In the genomic region with DNA sequence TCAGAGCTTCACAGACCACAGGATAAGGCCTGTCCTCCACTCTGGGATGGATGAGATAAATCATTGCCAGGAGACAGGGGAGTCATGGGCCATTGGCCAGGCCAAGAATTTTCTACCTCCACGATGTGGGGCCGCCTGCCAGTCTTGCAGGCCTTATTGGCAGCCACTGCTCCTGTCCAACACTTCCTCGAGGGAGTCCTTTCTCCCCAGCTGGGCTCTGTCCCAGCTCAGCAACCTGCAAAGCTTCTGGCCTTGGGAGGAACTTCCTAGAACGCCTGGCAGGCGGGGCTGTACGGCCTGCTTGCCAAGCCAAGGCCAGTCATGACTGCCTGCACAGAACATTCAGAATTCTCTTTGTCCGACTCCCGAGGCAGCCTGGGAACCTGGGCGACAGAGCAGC, we compare ENCODE assay signal across 8 mouse cellular contexts. TPM values are rescaled to one million over a fixed set of nuclear protein-coding genes. Genes with fewer than 3 reads are reported as not detected.
A peak's percentile ranks its signal among the peaks of the same experiment; 100 is the strongest.
DNase-seq lines count a peak whose midpoint lies in the region; ATAC-seq and TF ChIP-seq lines count a peak whose summit lies in the region.
"Had no signal": no experiment of that assay in that cellular context is flagged by ENCODE, and none has a peak within 500 bp of the region (broad histone marks: within the 10 kb centered on the region; RNA-seq: fewer than 3 reads in every experiment).

No protein-coding gene starts in this region.

- WGBS in intestine, embryonic 15.5 days, result 53% methylated on average over 9 of the region's 9 CpGs
- WGBS in stomach, postnatal 0 days, result 27% methylated on average over 9 of the region's 9 CpGs

- intact Hi-C loops in gastrocnemius, postnatal 36 days (cut with DNase I), result no loop called here

- no peaks in the 10 kb centered on the region for H3K36me3 ChIP-seq in intestine, embryonic 15.5 days
- H3K36me3 ChIP-seq in stomach, postnatal 0 days (ENCODE audit: control insufficient read depth, insufficient read depth, low read length), result no peaks in the 10 kb centered on the region
- H3K36me3 ChIP-seq: neural tube, embryonic 12.5 days had no signal

- TF ChIP-seq EP300 in stomach, postnatal 0 days (optimal IDR thresholded peaks at IDR 0.05), result no peak

- no peak overlapping the region for H3K27ac ChIP-seq in intestine, embryonic 15.5 days
- H3K27ac ChIP-seq in stomach, postnatal 0 days (replicated peaks), result no peak overlapping the region
- H3K27ac ChIP-seq: neural tube, embryonic 12.5 days had no signal

- no peaks in the 10 kb centered on the region for H3K27me3 ChIP-seq in intestine, embryonic 15.5 days (replicated peaks)
- H3K27me3 ChIP-seq in stomach, postnatal 0 days (ENCODE audit: control insufficient read depth, insufficient read depth, low read length), result no peaks in the 10 kb centered on the region
- H3K27me3 ChIP-seq: neural tube, embryonic 12.5 days had no signal

- no peak overlapping the region for H3K4me2 ChIP-seq in intestine, embryonic 15.5 days (replicated peaks)
- H3K4me2 ChIP-seq in stomach, postnatal 0 days (replicated peaks; ENCODE audit: low read depth), result no peak overlapping the region
- H3K4me2 ChIP-seq: neural tube, embryonic 12.5 days had no signal

- H3K9me3 ChIP-seq in intestine, embryonic 15.5 days, result no peaks in the 10 kb centered on the region
- H3K9me3 ChIP-seq in stomach, postnatal 0 days (ENCODE audit: control insufficient read depth, low read length), result no peaks in the 10 kb centered on the region
- H3K9me3 ChIP-seq: neural tube, embryonic 12.5 days had no signal

- peak; percentile 44 for ATAC-seq in intestine, embryonic 15.5 days
- peak; percentile 52; the same call in 1 of the 2 replicates for ATAC-seq in stomach, postnatal 0 days (ENCODE audit: low FRiP score, low TSS enrichment)

- peak; percentile 91 for DNase-seq in adrenal gland, adult 2 months
- DNase-seq in cerebellum, adult 11-12 months, result peak; percentile 40
- DNase-seq in gastrocnemius, postnatal 36 days, result peak; percentile 73 to 74
- DNase-seq in lung, adult 18-20 months, result peak; percentile 71 to 72
- DNase-seq in stomach, postnatal 0 days (ENCODE audit: low spot score), result peak; percentile 59
- no peak for DNase-seq in right cerebral cortex, postnatal 36 days (ENCODE audit: low spot score in 2 of 2)

- peak; percentile 49 for TF ChIP-seq CTCF in stomach, postnatal 0 days (IDR thresholded peaks at IDR 0.05; ENCODE audit: low read depth)

- no peak overlapping the region for H3K4me3 ChIP-seq in intestine, embryonic 15.5 days (replicated peaks)
- H3K4me3 ChIP-seq in stomach, postnatal 0 days (ENCODE audit: low read depth, low read length), result no peak overlapping the region
- H3K4me3 ChIP-seq: neural tube, embryonic 12.5 days had no signal

- no peak overlapping the region for H3K9ac ChIP-seq in intestine, embryonic 15.5 days
- no peak overlapping the region for H3K9ac ChIP-seq in stomach, postnatal 0 days (ENCODE audit: low read length)
- H3K9ac ChIP-seq: neural tube, embryonic 12.5 days had no signal

- peaks cover 12% of the 10 kb centered on the region; the same call in 1 of the 2 replicates for H3K4me1 ChIP-seq in intestine, embryonic 15.5 days (replicated peaks)
- H3K4me1 ChIP-seq in stomach, postnatal 0 days (replicated peaks; ENCODE audit: control insufficient read depth, insufficient read depth), result 0 out of 2 replicates have a peak, but pooled peaks cover 3% of the 10 kb centered on the region

RNA-seq across cellular contexts. Expression of gene Nav1, which starts 58.3 kb away (rescaled TPM):
- total RNA-seq in adrenal gland, adult 2 months (2021), result 10 to 100 TPM; 13.0 to 17.2 TPM
- polyA plus RNA-seq in adrenal gland, adult 2 months (2012; rRNA removed), result 6.1 and 7.2 TPM in 2 replicates
- total RNA-seq in gastrocnemius, postnatal 36 days (2021), result 1 to 10 TPM; 8.7 to 9.7 TPM
- polyA plus RNA-seq in intestine, embryonic 15.5 days (2015; fragmentation: Nextera tagmentation; extraction: Ambion mirVana), result 11.5 and 12.5 TPM in 2 replicates
- 3.7 and 3.9 TPM in 2 replicates for polyA plus RNA-seq in stomach, postnatal 0 days (2015; fragmentation: Nextera tagmentation; extraction: Ambion mirVana)

Comparison
In these comparisons a context has a peak if more than half of its experiments do, and no peak if none do; other contexts are left out.
1. DNase-seq: peak in adrenal gland, adult 2 months (single experiment), cerebellum, adult 11-12 months (single experiment), gastrocnemius, postnatal 36 days (2 of 2), lung, adult 18-20 months (2 of 2) and stomach, postnatal 0 days (single experiment); none in right cerebral cortex, postnatal 36 days (0 of 2).